Mouse (Mus musculus): ENCODE results near the gene Ypel2.
"Not testable (repeated sequence)": the region's sequence is repeated elsewhere in the genome, so short reads cannot be mapped to it uniquely, and the experiment has no call there.

The Ypel2 gene

DNA sequence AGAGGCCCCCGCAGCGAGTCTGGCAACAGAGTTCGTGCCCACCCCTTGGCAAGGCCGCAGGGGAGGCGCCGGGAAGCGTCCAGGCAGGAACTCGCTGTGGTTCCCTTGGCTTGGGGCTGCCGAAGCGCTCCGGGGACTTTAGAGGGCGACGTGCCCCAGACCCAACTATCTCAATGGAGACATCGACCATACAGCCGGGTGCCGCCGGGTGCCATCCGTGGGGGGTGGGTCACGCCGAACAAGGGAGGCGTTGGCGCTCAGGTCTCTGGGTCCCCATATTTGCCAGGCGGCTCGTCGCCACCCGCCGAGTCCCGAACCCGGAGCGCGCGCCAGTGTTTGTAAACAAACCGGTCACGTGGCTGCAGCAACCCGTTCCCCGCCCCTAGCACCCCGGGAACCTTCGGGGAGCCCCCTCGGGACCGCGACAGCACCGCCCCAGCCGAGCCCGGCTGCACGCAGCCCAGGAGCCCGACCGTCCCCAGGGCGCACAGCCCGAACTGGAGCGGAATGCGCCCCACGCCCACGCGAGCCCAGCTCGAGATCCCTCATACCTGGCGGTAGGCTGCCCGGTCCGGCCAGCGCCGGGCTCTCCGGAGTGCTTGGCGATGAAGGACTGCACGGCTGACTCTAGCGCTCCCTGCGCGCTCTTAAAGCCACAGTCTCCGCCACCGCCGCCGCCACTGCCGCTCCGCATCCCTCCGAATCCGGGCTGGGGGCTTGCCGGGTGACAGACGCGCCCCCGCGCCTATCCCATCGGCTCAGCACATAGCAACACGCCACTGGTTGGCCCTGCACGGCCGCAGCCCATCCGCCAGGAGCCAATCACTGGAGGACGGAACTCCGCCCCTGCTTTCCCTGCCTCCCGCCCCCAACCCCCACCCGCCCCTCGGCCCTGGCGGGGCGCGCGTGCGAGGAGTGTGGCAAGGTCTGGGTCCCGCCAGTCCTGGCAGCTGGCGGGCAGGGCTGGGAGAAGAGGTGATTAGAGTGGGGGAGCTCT, at the start of gene Ypel2:
Gene Ypel2, minus strand, starts transcription at position 667 of the 997 bp plus-strand sequence.
- DNase-seq = peak; percentile 97

DNA sequence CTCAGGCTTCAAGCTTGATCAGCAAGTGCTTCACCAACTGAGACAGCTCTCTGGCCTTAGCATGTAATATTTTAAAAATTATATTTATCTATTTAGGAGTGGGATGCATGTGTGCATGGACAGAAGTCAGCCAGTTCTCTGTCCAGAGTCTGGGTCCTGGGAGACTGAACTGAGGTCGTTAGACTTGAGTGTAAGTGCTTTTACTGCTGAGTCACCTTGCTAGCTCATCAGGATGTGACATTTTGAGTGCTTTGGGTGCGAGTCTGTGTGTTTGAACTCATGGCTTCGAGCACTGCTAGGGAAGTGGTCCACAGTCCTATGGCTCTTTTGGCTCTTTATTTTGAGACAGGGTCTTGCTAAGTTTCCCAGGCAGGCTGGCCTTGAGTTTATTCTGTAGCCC, 49.5 kb upstream of the Ypel2 start:
- DNase-seq = no peak

DNA sequence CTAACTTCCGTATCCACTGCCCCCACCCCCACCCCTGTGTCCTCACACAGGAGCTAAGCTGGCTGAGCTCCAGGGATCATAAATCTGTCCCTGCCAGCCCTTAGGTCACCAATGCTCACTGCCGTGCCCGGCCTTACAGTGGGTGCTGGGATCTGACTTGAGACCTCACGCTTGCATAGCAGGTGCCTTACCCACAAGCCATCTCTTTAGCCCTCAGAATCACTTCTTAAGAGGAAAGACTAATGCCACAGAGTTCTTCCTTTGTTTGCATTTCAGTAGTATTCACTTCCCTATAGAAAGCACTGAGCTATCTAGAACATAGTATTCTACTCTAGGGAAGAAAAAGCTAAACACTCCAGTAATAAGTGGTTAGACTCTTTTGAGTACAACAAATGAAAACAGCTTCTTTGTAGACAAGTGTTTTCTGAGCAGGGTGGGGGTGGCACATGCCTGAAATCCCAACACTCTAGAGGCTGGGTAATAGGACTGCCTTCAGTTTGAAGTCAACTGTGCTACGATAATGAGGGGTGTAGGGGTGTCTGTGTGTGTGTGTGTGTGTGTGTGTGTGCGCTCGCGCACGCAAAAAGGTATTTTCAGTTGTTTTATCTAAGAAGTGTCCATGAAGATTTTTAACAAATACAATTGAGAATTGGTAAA, 45.9 kb upstream of the Ypel2 start:
- DNase-seq = no peak

DNA sequence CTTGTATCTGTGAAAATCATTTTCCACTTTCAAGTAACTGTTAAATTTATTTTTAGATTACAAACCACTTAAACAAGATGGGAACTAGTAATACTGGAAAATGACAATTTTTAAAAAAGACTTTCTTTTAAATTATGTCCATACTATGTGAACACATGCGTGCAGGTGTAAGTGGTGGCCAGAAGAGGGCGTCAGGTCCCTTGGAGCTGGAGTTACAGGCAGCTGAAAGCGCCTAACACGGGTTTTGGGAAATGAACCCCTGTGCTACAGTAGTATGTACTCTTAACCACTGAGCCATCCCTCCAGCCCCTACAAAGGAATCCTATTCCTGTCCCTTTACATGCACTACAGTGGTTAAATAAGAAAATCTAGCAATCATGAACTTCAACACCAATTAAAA, 42.7 kb upstream of the Ypel2 start:
- DNase-seq = no peak

DNA sequence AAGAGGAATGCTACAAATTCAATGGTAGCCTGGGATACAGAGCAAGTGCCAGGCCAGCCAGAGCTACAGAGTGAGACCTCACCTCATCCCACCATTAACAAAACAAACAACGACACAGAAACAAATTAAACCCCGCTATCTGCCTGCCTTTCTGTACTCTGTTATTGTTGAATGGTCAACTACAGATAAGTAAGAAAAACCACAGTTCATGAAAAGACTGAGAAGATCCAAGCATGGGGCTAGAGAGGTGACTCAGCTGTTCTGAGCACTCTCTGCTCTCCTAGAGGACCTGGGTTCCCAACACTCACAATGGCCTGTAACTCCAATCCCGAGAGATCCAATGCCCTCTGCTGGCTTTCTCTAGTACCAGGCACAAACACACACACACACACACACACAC, 34.7 kb upstream of the Ypel2 start:
- no peak for DNase-seq

DNA sequence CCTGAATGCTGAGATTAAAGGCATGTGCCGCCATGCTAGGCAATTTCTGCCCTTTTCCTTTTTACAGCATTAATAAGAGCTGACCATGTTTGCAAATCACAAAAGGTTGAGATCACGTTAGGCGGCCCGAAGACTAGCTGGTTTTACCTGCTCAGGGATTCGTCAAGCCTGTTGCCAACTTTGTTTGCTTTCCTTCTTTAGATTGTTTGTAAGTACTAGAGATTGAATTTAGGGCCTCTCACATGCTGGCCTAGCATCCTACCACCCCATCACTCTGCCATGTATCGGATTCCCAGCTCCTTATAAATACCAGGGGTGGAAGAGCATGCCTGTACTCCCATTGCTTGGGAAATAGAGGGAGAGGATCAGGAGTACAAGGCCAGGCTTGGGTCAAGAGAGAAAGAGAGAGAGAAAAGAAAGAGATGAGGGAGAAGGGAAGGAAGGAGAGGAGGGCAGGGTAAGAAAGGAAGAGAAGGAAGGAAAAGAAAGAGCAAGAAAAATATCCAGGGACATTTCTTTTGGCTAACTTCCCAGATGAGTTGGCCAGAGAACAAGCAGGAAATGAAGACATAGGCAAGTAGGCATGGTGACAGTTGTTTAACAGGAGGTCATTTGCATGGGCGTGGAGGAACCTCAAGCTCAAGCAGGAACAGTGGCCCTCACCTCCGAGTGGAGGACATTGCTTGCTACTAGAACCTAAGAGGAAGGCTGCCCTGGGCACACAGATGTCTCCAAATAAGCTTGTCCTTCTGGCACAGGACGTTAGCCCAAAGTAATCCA, 32.8 kb upstream of the Ypel2 start:
- no peak for DNase-seq

DNA sequence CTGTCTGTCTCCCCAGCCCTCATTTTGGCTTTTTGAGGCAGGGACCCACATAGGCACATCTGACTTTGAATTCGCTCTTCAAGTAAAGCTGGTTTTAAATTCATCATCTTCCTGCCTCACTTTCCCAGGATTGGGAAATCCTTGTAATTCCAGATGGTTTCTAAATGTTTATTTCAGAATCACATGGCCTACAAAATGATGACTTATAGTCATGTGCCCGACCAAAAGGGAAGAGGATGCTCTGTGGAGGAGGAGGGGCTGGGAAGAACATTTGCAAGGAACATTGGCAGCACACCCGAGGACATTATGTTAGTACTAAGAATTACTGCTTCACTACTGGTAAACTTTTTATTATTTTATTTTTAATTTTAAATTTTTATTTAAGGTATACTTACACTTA, 31.8 kb upstream of the Ypel2 start:
- DNase-seq = no peak

DNA sequence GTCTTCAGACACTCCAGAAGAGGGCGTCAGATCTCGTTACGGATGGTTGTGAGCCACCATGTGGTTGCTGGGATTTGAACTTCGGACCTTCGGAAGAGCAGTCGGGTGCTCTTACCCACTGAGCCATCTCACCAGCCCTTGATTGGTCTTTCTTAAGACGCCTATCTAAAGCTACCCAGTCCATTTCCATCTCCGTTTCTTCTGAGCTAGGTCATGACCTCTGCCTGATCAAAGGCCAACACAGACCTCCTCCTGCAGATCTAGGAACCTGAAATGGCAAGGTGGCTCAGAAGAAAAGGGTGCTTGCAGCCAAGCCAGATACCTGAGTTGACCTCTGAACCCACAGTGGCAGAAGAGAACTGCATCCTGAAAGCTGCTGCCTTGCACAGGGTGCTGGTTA, 29.7 kb upstream of the Ypel2 start:
- not testable (repeated sequence) for DNase-seq

DNA sequence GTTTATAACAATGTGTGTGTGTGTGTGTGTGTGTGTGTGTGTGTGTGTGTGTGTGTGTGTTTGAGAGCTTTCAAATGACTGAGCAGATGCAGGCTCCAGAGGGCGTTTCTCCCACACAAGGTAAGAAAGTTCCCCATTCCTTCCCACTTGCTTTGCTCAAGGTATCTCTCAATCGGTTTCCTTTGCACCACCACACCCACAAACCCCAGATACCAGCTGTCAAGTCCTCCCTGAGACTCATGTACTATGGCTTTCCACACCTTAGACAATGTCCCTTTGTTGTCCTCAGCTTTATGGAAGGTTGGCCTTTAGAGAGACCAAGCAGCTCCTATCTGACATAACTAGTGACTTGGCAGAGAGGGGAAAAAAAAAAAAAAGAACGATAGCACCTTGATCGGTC, 29.3 kb upstream of the Ypel2 start:
- DNase-seq = no peak

DNA sequence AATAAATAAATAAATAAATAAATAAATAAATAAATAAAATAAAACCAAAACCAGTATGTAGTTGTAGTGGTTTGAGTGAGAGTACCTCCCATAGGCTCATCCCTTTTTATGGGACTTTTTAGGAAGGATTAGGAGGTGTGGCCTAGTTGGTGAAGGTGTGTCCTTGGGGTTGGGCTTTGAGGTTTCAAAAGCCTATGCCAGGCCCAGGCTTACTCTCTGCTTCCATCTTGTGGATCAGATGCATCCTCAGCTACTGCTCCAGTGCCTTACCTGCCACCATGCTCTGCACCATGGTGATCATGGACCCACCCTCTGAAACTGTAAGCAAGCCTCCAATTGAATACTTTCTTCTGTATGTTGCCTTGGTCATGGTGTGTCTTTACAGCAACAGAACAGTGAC, 28.0 kb upstream of the Ypel2 start:
- DNase-seq = no peak

DNA sequence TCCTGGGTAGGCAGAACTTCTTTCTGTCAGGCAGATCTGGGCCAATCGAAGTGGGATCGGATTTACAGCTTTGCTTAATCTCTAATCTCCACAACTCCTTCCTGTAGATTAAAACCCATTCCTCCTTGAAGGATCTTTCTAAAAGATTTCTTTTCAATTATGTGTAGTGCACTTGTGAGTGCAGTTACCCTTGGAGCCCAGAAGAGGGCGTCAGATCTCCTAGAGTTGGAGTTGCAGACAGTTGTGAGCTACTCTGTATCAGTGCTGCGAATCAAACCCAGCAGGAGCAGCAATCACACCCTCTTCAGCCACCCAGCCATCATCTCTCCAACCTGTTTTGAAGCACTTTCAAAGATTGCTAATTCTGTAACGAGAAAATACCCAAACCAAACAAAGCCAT, 26.9 kb upstream of the Ypel2 start:
- DNase-seq = no peak

DNA sequence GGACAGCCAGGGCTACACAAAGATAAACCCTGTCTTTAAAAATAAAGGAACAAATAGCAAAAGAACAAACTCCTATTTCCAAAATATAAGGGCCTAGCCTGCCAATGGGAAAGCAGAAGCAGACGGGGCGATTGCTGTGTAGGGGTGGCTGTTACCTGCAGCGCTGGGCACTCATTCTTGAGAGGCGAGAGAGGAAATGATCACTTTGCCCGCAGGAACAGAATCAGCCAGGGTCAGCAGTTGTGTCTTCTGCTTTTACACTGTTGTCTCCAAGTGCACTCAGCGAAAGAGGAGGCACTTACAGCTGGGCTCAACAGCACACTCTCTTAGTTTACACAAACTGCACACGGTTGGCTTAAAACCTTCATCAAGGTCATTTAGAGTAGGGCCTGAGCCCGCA, 25.9 kb upstream of the Ypel2 start:
- DNase-seq = no peak

DNA sequence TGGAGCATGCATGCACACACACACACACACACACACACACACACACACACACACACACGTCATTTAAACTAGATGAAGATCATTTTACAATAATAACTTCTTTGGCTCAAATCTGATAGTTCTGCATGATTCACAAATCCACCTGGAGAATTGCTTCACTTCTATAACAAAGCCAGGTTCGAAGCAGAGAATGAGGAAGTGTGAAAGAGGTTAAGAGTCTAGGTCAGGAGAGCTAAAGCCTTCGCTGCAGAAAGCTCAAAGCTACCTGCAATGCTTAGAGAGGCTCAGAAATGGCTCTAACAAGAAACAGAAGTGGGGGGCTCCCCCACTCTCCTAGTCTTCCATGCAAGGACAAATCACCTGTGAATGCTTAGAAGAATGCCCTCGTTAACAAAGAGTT, 24.6 kb upstream of the Ypel2 start:
- no peak for DNase-seq

DNA sequence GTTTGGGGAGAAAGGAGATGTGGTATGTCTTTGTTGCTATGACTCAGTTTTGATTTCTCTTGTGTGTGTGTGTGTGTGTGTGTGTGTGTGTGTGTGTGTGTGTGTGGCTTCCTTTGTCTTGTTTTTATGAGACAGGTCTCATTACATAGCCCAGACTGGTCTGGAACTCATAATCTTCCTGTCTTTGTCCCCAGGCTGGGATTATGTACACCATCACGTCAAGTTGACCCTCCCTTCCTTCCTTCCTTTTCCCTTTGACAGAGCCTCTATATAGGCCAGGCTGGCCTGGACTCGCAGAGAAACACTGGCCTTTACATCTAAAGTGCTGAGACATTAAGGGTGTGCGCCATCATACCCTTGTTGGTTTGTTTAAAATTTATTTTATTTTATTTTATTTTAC, 22.2 kb upstream of the Ypel2 start:
- no peak for DNase-seq

DNA sequence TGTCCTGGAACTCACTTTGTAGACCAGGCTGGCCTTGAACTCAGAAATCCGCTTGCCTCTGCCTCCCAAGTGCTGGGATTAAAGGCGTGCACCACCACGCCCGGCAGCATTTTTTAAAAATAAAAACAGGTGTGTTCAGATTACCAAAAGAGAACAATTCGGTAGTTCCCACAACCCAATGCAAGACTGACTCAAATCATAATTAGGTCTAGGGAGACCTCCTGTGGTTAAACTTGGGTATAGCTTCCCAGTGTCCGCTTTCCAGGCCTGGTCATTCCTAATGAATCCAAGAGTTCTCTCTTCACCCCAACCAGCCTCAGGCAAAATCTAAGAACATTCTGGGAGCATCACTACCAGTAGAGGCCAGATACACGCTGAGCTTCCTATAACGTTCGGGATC, 17.0 kb upstream of the Ypel2 start:
- DNase-seq = peak; percentile 56

DNA sequence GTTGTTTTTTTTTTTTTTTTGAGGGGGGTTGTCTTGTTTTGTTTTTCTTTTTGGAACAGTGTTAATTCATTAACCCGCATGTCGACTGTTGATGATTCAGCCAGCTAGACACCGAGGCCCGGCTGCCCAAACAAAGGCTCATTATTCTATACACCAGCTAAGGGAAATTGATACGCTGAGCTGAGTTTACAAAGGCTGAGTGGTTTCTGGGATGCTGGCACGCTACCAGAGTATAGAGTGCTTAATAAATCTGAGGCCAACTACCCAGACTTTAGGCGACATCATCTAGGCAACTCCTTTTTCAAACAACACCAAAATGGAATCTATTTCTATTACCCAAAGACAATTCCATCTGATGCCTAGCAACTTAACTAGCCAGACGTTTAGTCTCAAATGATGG, 13.9 kb upstream of the Ypel2 start:
- no peak for DNase-seq

DNA sequence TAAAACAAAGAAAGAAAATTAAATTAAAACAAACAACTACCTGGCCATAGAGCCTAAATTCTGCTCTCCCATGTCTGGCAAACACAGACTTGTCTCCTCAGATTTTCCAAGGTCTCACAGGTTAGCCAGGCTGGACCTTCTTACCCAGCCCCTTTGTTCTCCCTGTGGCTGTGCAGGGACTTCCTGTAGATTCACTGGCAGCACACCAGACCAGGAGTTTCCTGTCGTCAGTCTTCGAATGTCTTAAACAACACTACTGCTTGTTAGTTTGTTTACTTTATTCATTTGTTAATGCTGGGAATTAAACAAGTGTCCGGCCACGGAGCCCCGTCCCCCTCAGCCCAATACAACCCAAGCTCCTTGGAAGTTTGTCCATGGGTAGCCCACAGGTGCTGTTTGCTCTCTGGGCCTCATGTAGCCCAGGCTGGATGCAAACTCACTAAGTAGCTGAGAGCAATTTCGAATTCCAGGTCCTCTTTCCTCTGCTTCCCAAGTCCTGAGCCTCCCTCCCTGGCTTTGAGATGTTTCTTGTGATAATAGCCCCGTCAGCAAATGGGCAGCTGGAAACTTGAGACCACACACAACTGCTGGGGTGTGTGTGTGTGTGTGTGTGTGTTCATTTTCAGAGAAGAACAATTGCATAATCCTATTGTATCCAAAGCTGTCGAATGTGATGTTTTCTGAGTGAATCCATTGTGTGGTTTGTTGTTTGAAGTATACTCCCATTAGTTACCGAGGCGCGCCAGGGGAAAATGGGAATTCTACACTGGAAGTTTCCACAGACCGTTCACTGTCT, 11.7 kb upstream of the Ypel2 start:
- no peak for DNase-seq

DNA sequence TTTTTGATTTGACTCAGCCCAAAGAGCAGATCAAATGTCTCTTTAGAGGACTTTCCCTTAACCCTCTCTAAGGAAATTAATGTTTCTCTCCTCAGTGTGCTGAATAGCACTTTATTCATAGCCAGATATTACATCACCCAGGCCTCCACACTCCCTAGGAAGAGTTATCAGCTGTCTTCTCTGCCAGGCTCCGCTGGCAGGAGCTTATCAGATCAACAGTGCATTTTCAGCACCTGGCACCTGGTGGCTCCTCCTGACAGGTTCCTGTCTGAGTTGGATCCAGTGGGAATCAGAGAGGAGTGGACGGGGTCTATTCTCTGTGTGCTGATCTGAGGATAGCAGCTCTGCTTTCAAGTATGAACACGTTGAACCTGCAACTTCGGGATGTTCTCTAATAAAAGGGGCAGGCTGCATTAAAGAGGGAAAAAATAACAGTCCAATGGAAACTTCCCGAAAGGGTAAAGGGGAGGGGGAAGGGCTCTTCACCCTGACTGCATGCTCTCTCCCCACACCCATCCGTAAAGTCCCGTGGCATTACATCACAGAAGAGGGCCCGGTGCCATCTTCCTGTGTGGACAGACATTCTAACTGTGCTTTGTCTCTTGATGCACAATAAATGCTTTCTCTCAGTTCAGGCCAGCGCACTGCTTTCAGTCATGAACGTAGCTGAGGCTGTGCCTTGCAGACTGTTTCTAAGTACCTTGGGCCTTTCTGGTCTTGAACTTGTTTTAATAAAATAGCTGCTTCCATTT, 8.7 kb upstream of the Ypel2 start:
- DNase-seq = no peak

DNA sequence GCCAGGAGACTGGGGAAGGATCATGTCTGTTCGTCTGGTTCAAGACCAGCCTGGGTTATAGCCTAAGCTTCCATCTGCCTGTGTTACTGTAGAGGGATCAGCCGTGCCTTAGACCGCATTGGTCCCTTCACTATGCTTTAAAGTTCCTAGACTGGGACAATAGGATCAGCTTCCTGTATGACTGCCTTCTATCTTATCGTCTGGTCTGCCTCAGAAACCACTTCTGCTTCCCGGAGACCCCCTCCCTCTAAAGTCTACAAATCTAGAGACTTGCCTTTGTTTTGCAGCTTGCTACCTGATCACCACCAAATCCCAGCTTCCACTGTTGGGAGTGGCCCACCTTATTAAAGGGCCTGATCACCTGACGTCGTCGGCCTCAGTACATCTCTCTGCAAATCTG, 7.7 kb upstream of the Ypel2 start:
- DNase-seq = no peak

DNA sequence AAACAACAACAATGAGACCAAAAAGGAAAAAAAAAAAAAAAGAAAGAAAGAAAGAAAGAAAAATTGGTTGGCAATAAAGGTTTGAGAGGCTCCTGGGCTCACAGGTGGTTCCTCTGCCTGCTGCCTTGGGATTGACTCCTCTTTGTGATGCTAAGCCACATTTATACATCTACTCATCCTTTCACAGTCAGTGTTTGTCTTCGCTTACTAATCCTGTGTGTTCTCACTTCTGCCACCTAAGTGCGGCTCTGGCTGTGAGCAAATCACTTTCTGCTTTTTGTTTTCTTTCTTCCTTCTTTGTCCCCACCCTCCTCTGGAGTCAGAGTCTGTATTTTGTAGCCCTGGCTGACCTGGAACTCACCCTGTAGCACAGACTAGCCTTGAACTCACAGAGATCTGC, 2.8 kb upstream of the Ypel2 start:
- no peak for DNase-seq

DNA sequence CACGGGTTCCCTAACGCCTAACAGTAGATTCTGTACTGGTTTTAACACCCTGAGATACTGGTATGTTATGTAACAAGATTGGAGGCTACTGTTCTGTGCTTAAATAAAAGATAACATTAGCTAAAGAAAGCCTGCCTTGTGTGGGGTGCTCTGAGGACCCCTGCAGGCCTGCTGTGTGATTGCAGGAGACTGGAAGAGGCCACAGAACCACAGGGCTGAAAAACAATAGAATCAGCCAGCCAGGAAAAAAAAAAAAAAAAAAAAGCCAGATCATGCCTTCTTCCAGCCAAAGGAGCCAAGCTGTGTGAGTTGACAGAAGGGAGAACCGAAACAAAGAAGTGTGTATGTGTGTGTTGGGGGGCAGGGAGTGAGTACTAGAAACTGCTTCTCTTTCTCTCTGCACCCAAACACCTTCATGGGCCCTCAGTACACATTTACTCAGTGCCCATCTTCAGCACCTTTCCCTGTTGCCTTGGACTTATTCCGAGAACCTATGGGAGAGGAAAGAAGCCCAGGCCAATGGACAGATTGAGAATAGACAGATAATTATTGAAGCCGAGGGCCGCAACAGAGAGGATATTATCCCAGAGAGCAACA, 2.2 kb upstream of the Ypel2 start:
- DNase-seq = peak; percentile 54

Data from kidney, adult 11 months (tissue).